Mouse (Mus musculus): Measurements from ENCODE around the gene Use1.

Gene Use1

GRCm38 (mm10) chr8:71403107-71403885 lies 36.6 kb downstream of the Use1 start:
- DNase-seq, result no peak

- DNase-seq, result no peak
These were observed 37.4 kb downstream of the Use1 start for GRCm38 (mm10) chr8:71404011-71404410.

- no peak for DNase-seq
These were observed 38.3 kb downstream of the Use1 start for GRCm38 (mm10) chr8:71404951-71405351.

GRCm38 (mm10) chr8:71405401-71406098 lies 38.9 kb downstream of the Use1 start, which contains the start of gene Ankle1:
Ankle1 (plus strand) TSS chr8:71406010.
- DNase-seq, result peak; percentile 97 to 98

GRCm38 (mm10) chr8:71406099-71407015 lies 39.7 kb downstream of the Use1 start:
- DNase-seq, result peak; percentile 72 to 78

GRCm38 (mm10) chr8:71407441-71407840 lies 40.8 kb downstream of the Use1 start:
- no peak for DNase-seq

GRCm38 (mm10) chr8:71408231-71408630 lies 41.6 kb downstream of the Use1 start:
- DNase-seq, result no peak

- DNase-seq, result no peak
These were observed 45.1 kb downstream of the Use1 start for GRCm38 (mm10) chr8:71411535-71412273.
